Mouse (Mus musculus): ENCODE measurements around the gene Rpl11. TPM values are rescaled to one million over a fixed set of nuclear protein-coding genes. Genes with fewer than 3 reads are reported as not detected.

Gene Rpl11
- polyA plus RNA-seq, 1 experiment from 2014 or later, result 551 TPM

DNA sequence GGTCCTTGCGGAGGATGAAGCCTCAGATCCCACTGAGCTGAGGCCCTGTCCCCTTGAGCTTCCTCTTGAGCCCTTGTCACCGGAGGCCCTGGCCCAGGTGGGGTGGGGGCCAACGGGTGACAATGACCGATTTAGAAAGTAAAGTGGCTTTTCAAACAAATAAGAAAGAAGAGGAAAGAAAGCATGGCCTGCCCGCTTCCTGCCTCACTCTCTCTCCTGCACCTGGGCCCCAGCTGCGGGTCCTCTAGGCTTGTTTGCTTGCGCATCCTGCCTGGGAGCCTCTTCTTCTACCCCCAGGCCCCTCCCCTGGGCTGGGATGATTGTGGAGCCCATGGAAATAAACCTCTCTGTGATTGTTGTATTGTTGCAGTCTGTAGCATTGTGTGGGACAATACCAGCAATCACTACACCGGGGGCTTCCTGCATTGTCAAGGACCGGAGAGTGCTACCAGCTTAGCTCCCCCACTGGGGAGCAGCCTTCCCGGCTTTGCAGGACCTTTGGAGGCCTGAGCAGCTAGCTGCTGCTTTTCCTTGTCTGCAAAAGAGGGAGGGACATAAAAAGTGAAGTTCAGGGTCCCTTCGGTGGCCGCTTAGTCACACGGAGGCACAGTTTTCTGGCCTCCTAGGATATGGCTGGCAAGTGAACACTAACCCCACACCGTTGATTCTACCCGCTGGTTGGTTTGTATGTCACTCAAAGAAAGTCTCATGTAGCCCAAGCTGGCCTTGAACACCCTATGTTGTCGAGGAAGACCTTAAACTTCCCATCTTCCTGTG is 35.9 kb upstream of the Rpl11 start:
- Histone ChIP-seq H3K9me3 (0 out of 2 replicates have a peak, but pooled peaks cover 4% of the 10 kb centered on the region), H3K9ac (0 out of 2 replicates have a peak overlapping the region, but pooled peaks have one; percentile 16), H3K27me3 (no peaks in the 10 kb centered on the region), H3K4me3 (no peak overlapping the region), H3K27ac (peak overlapping the region; percentile 57), H3K36me3 (no peaks in the 10 kb centered on the region), H3K4me1 (peaks cover 15% of the 10 kb centered on the region), H3K4me2 (no peak overlapping the region)
- 36% methylated on average over 16 of the region's 16 CpGs for WGBS
- no peak for ATAC-seq (ENCODE audit: insufficient number of reproducible peaks, insufficient read depth, low FRiP score, low TSS enrichment, low read depth)

DNA sequence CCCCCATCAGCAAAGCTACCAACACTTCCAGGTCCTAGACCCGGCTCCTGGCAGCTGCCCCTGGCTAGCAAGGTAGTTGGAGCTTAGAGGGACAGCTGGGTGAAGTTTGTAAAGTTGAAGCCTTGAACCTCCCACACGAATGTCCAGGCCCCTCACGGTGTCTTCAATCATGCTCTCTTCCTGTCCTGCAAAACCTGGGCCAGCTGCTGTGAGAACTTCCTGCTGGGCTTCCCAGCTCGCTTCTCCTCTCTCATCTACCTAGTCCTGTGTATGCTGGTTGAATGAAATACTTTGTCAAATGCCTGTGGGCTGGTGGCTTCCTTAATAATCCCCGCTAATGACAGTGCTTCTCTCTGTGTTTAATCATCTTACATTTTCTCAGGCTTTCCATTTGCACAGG is 35.1 kb upstream of the Rpl11 start:
- no peaks in the 10 kb centered on the region for H3K27me3 ChIP-seq
- peaks cover 15% of the 10 kb centered on the region for H3K4me1 ChIP-seq
- WGBS, result 78% methylated on average over 5 of the region's 5 CpGs
- H3K36me3 ChIP-seq, result no peaks in the 10 kb centered on the region
- no peak for ATAC-seq (ENCODE audit: insufficient number of reproducible peaks, insufficient read depth, low FRiP score, low TSS enrichment, low read depth)
- 0 out of 2 replicates have a peak overlapping the region, but pooled peaks have one; percentile 57 for H3K27ac ChIP-seq
- 0 out of 2 replicates have a peak, but pooled peaks cover 4% of the 10 kb centered on the region for H3K9me3 ChIP-seq
- no peak overlapping the region for H3K4me2 ChIP-seq
- no peak overlapping the region for H3K4me3 ChIP-seq
- no peak overlapping the region for H3K9ac ChIP-seq

DNA sequence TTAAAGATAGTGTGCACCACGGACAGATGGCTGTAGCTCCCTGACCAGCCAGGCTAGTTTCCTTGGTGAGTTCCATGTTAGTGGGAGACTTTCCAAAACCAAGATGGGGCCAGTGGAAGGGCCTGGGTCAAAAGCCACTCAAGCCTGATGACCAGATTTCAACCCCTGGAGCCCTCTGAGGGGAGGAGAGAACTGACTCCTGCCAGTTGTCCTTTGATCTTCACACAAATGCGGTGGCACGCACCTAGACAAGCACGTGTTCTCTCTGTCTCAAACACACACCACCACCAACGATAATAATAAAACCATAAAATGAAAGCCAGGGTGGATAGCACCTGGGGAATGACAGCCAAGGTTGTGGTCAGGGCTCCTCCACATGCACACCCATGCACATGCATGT is 34.0 kb upstream of the Rpl11 start:
- H3K4me3 ChIP-seq, result no peak overlapping the region
- H3K27me3 ChIP-seq, result peaks cover 5% of the 10 kb centered on the region
- H3K4me1 ChIP-seq, result peaks cover 15% of the 10 kb centered on the region
- no peak for ATAC-seq (ENCODE audit: insufficient number of reproducible peaks, insufficient read depth, low FRiP score, low TSS enrichment, low read depth)
- H3K9me3 ChIP-seq, result 0 out of 2 replicates have a peak, but pooled peaks cover 4% of the 10 kb centered on the region
- no peak overlapping the region for H3K27ac ChIP-seq
- WGBS, result 93% methylated on average over 5 of the region's 5 CpGs
- H3K36me3 ChIP-seq, result no peaks in the 10 kb centered on the region
- no peak overlapping the region for H3K4me2 ChIP-seq
- H3K9ac ChIP-seq, result no peak overlapping the region

DNA sequence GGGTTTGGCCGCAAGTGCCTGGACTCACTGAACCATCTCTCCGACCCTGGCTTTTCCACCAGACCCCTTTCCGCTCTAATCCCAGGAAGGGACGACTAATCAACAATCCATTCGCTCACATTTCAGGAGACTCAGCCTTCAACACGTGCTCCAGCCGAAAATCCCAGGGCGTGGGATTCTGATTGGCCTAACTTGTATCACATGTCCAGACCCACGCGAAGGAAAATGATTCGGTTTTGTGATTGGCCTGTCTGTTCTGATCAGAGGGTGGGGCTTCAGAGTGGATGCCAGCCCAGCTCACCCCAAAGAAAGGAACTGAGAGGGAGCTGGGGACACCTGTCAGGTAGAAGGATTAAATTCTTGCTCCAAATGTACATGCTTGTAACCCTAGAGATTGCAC is 31.6 kb upstream of the Rpl11 start:
- Histone ChIP-seq H3K9ac (no peak overlapping the region), H3K9me3 (no peaks in the 10 kb centered on the region), H3K27ac (no peak overlapping the region), H3K4me1 (peaks cover 25% of the 10 kb centered on the region), H3K4me3 (no peak overlapping the region), H3K4me2 (no peak overlapping the region), H3K27me3 (peaks cover 29% of the 10 kb centered on the region), H3K36me3 (no peaks in the 10 kb centered on the region)
- 91% methylated on average over 11 of the region's 11 CpGs for WGBS
- ATAC-seq (ENCODE audit: insufficient number of reproducible peaks, insufficient read depth, low FRiP score, low TSS enrichment, low read depth), result no peak

GRCm38 (mm10) chr4:136083269-136084105 is 30.3 kb upstream of the Rpl11 start:
- H3K4me2 ChIP-seq, result no peak overlapping the region
- peaks cover 32% of the 10 kb centered on the region for H3K27me3 ChIP-seq
- H3K36me3 ChIP-seq, result no peaks in the 10 kb centered on the region
- H3K27ac ChIP-seq, result no peak overlapping the region
- WGBS, result 64% methylated on average over 19 of the region's 19 CpGs
- no peak overlapping the region for H3K4me3 ChIP-seq
- H3K9me3 ChIP-seq, result no peaks in the 10 kb centered on the region
- H3K4me1 ChIP-seq, result peaks cover 13% of the 10 kb centered on the region
- H3K9ac ChIP-seq, result no peak overlapping the region
- ATAC-seq (ENCODE audit: insufficient number of reproducible peaks, insufficient read depth, low FRiP score, low TSS enrichment, low read depth), result no peak

- Histone ChIP-seq H3K27me3 (peaks cover 32% of the 10 kb centered on the region), H3K4me1 (peaks cover 10% of the 10 kb centered on the region), H3K9ac (0 out of 2 replicates have a peak overlapping the region, but pooled peaks have one; percentile 17), H3K4me3 (peak overlapping the region; percentile 25), H3K4me2 (peak overlapping the region; percentile 55), H3K9me3 (no peaks in the 10 kb centered on the region), H3K36me3 (no peaks in the 10 kb centered on the region), H3K27ac (no peak overlapping the region)
- WGBS, result 2% methylated on average over 28 of the region's 28 CpGs
- no peak for ATAC-seq (ENCODE audit: insufficient number of reproducible peaks, insufficient read depth, low FRiP score, low TSS enrichment, low read depth)
These were observed 28.5 kb upstream of the Rpl11 start for GRCm38 (mm10) chr4:136081729-136082128.

- no peaks in the 10 kb centered on the region for H3K9me3 ChIP-seq
- 36% methylated on average over 2 of the region's 2 CpGs for WGBS
These were observed 25.4 kb upstream of the Rpl11 start for GRCm38 (mm10) chr4:136078649-136079048.

GRCm38 (mm10) chr4:136076776-136077538 is 23.7 kb upstream of the Rpl11 start:
- no peak overlapping the region for H3K9ac ChIP-seq
- H3K4me3 ChIP-seq, result no peak overlapping the region
- peaks cover 9% of the 10 kb centered on the region for H3K4me1 ChIP-seq
- peaks cover 24% of the 10 kb centered on the region for H3K27me3 ChIP-seq
- H3K27ac ChIP-seq, result no peak overlapping the region
- no peak overlapping the region for H3K4me2 ChIP-seq
- WGBS, result 67% methylated on average over 15 of the region's 15 CpGs
- ATAC-seq (ENCODE audit: insufficient number of reproducible peaks, insufficient read depth, low FRiP score, low TSS enrichment, low read depth), result no peak
- no peaks in the 10 kb centered on the region for H3K36me3 ChIP-seq
- no peaks in the 10 kb centered on the region for H3K9me3 ChIP-seq

More at GRCm38 (mm10) chr4:136078649-136079048, 25.4 kb upstream of the Rpl11 start:
- H3K4me2 ChIP-seq, result no peak overlapping the region
- H3K27me3 ChIP-seq, result peaks cover 32% of the 10 kb centered on the region
- no peaks in the 10 kb centered on the region for H3K36me3 ChIP-seq
- H3K9ac ChIP-seq, result no peak overlapping the region
- H3K4me3 ChIP-seq, result no peak overlapping the region
- no peak overlapping the region for H3K27ac ChIP-seq
- ATAC-seq (ENCODE audit: insufficient number of reproducible peaks, insufficient read depth, low FRiP score, low TSS enrichment, low read depth), result no peak
- peaks cover 10% of the 10 kb centered on the region for H3K4me1 ChIP-seq

- H3K36me3 ChIP-seq, result no peaks in the 10 kb centered on the region
- H3K27ac ChIP-seq, result no peak overlapping the region
- ATAC-seq (ENCODE audit: insufficient number of reproducible peaks, insufficient read depth, low FRiP score, low TSS enrichment, low read depth), result peak; percentile 69; the same call in 1 of the 2 replicates
- H3K27me3 ChIP-seq, result no peaks in the 10 kb centered on the region
- H3K4me3 ChIP-seq, result peak overlapping the region; percentile 17; the same call in 1 of the 2 replicates
- no peaks in the 10 kb centered on the region for H3K9me3 ChIP-seq
- WGBS, result 2% methylated on average over 15 of the region's 15 CpGs
- H3K4me2 ChIP-seq, result peak overlapping the region; percentile 51
- H3K9ac ChIP-seq, result no peak overlapping the region
- peaks cover 21% of the 10 kb centered on the region for H3K4me1 ChIP-seq
These were observed 18.0 kb upstream of the Rpl11 start for GRCm38 (mm10) chr4:136071178-136071714.

- H3K27me3 ChIP-seq, result no peaks in the 10 kb centered on the region
- no peaks in the 10 kb centered on the region for H3K9me3 ChIP-seq
- H3K27ac ChIP-seq, result peak overlapping the region; percentile 78
- H3K4me2 ChIP-seq, result peak overlapping the region; percentile 51; the same call in 1 of the 2 replicates
- no peak overlapping the region for H3K4me3 ChIP-seq
- peaks cover 21% of the 10 kb centered on the region for H3K4me1 ChIP-seq
- no peak overlapping the region for H3K9ac ChIP-seq
- WGBS, result 63% methylated on average over 6 of the region's 6 CpGs
- no peak for ATAC-seq (ENCODE audit: insufficient number of reproducible peaks, insufficient read depth, low FRiP score, low TSS enrichment, low read depth)
- H3K36me3 ChIP-seq, result no peaks in the 10 kb centered on the region
These were observed 17.4 kb upstream of the Rpl11 start for GRCm38 (mm10) chr4:136070592-136070991.

- Histone ChIP-seq H3K4me1 (peaks cover 21% of the 10 kb centered on the region), H3K9me3 (no peaks in the 10 kb centered on the region), H3K36me3 (no peaks in the 10 kb centered on the region), H3K27me3 (no peaks in the 10 kb centered on the region), H3K4me2 (peak overlapping the region; percentile 41), H3K9ac (peak overlapping the region; percentile 52), H3K4me3 (no peak overlapping the region), H3K27ac (peak overlapping the region; percentile 78)
- under 1% methylated on average over 18 of the region's 18 CpGs for WGBS
- no peak for ATAC-seq (ENCODE audit: insufficient number of reproducible peaks, insufficient read depth, low FRiP score, low TSS enrichment, low read depth)
These were observed 16.7 kb upstream of the Rpl11 start for GRCm38 (mm10) chr4:136069954-136070353.
